In the genomic region with DNA sequence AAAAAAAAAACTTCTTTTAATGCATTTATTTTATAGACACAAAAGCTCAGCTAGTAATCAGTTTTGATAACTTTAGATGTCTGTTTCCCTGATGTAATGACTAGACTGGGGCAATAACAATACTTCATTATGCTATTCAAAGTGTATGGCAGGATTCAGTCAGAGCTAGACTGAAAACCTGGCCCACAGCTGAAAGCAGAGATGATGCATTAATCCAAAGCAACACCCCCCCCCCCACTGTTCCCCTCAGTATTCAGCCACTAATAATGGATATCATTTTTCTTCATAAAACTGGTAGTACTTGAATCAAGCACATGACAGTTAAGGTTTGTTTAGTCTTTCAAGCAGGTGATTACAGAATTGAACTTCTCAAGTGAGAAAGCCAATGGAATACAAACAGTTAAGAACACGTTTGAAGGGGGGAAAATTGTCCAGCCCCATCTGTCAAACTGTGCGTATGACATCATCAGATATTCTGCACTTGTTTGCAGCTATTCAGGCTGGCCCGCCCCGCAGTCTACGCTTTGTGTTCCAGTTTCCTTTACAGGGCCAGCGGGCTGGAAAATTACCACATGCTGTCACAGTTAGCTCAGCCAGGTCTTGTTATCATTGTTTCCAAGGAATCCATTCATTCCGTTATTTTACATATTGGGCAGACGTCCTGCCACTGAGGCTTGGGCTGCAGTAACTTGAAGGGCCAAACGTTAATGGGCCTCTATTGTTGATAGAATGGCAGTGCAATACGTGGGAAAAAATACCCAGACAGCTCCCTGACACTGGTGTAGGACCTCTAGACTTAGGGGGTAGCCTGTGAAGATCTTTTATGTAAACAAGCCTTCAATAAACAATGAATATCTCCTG, we compare ENCODE assay signal across 9 mouse cellular contexts.
DNase-seq lines count a peak whose midpoint lies in the region; ATAC-seq and TF ChIP-seq lines count a peak whose summit lies in the region.
"Had no signal": no experiment of that assay in that cellular context is flagged by ENCODE, and none has a peak within 500 bp of the region (broad histone marks: within the 10 kb centered on the region; RNA-seq: fewer than 3 reads in every experiment).

No protein-coding gene starts in this region.

- peak; percentile 85 for DNase-seq in heart, adult 11 months
- no peak for DNase-seq in heart, adult 2 months
- DNase-seq in embryonic facial prominence, embryonic 14.5 days (ENCODE audit: low spot score): peak; percentile 86
- peak; percentile 21 for DNase-seq in lung, postnatal 36 days
- peak; percentile 51 for DNase-seq in right cerebral cortex, postnatal 4 days
- no peak for DNase-seq in adrenal gland, adult 18-20 months (ENCODE audit: low spot score in 2 of 2)
- DNase-seq in kidney, postnatal 36 days: no peak

- TF ChIP-seq CTCF in heart, adult 2 months (IDR thresholded peaks at IDR 0.05): no peak

- H3K4me3 ChIP-seq in heart, adult 2 months: no peak overlapping the region
- H3K4me3 ChIP-seq in embryonic facial prominence, embryonic 14.5 days (ENCODE audit: low read depth, low read length): no peak overlapping the region
- H3K4me3 ChIP-seq in hindbrain, embryonic 16.5 days (ENCODE audit: low read length): no peak overlapping the region
- H3K4me3 ChIP-seq: lung, embryonic 15.5 days had no signal

- no peak for TF ChIP-seq EP300 in heart, adult 2 months (IDR thresholded peaks at IDR 0.05; ENCODE audit: insufficient read depth, low read depth, low read length)

- no peak overlapping the region for H3K9ac ChIP-seq in heart, adult 2 months (ENCODE audit: low read depth, low read length)
- H3K9ac ChIP-seq in embryonic facial prominence, embryonic 14.5 days (ENCODE audit: low read depth, low read length): no peak overlapping the region
- H3K9ac ChIP-seq in hindbrain, embryonic 16.5 days (ENCODE audit: low read depth, low read length): no peak overlapping the region
- H3K9ac ChIP-seq: lung, embryonic 15.5 days had no signal

- H3K79me2 ChIP-seq in heart, adult 2 months (replicated peaks; ENCODE audit: control insufficient read depth, insufficient read depth, low read length): no peaks in the 10 kb centered on the region

- ATAC-seq in embryonic facial prominence, embryonic 14.5 days (ENCODE audit: low read depth): peak; percentile 94
- ATAC-seq in hindbrain, embryonic 16.5 days: peak; percentile 96

- H3K4me1 ChIP-seq in heart, adult 2 months (ENCODE audit: control insufficient read depth, insufficient read depth, low read length): no peaks in the 10 kb centered on the region
- H3K4me1 ChIP-seq in embryonic facial prominence, embryonic 14.5 days (ENCODE audit: control insufficient read depth, insufficient read depth, low read length): no peaks in the 10 kb centered on the region
- no peaks in the 10 kb centered on the region; the same call in 1 of the 2 replicates for H3K4me1 ChIP-seq in hindbrain, embryonic 16.5 days (ENCODE audit: control insufficient read depth, insufficient read depth, low read depth, low read length)
- H3K4me1 ChIP-seq: lung, embryonic 15.5 days had no signal

- intact Hi-C loops in heart, adult 2 months (cut with DNase I): no loop called here

- H3K27me3 ChIP-seq in heart, adult 2 months (ENCODE audit: control insufficient read depth, insufficient read depth, low read length): no peaks in the 10 kb centered on the region
- no peaks in the 10 kb centered on the region for H3K27me3 ChIP-seq in embryonic facial prominence, embryonic 14.5 days (replicated peaks; ENCODE audit: control insufficient read depth, insufficient read depth, low read length)
- no peaks in the 10 kb centered on the region for H3K27me3 ChIP-seq in hindbrain, embryonic 16.5 days (replicated peaks; ENCODE audit: control insufficient read depth, insufficient read depth, low read length)
- H3K27me3 ChIP-seq: lung, embryonic 15.5 days had no signal

- H3K9me3 ChIP-seq in embryonic facial prominence, embryonic 14.5 days (ENCODE audit: control insufficient read depth, low read length): no peaks in the 10 kb centered on the region
- H3K9me3 ChIP-seq in hindbrain, embryonic 16.5 days (ENCODE audit: control insufficient read depth, low read length): no peaks in the 10 kb centered on the region
- H3K9me3 ChIP-seq: lung, embryonic 15.5 days had no signal

- 19% methylated on average over 10 of the region's 10 CpGs for WGBS in heart, adult 2 months
- 32% methylated on average over 10 of the region's 10 CpGs for WGBS in embryonic facial prominence, embryonic 14.5 days
- WGBS in hindbrain, embryonic 16.5 days: 5% methylated on average over 10 of the region's 10 CpGs

- H3K27ac ChIP-seq in heart, adult 2 months: no peak overlapping the region
- no peak overlapping the region for H3K27ac ChIP-seq in embryonic facial prominence, embryonic 14.5 days (replicated peaks; ENCODE audit: low read depth, low read length)
- H3K27ac ChIP-seq in hindbrain, embryonic 16.5 days (ENCODE audit: low read depth, low read length): peak overlapping the region; percentile 20
- H3K27ac ChIP-seq: lung, embryonic 15.5 days had no signal

- TF ChIP-seq POLR2A in heart, adult 2 months (IDR thresholded peaks at IDR 0.05; ENCODE audit: insufficient read depth, low read depth, low read length): no peak

- no peaks in the 10 kb centered on the region for H3K36me3 ChIP-seq in heart, adult 2 months (ENCODE audit: control insufficient read depth, insufficient read depth, low read length)
- H3K36me3 ChIP-seq in embryonic facial prominence, embryonic 14.5 days (ENCODE audit: control insufficient read depth, insufficient read depth, low read length): no peaks in the 10 kb centered on the region
- H3K36me3 ChIP-seq in hindbrain, embryonic 16.5 days (ENCODE audit: control insufficient read depth, insufficient read depth, low read length): no peaks in the 10 kb centered on the region
- H3K36me3 ChIP-seq: lung, embryonic 15.5 days had no signal

- no peak overlapping the region for H3K4me2 ChIP-seq in embryonic facial prominence, embryonic 14.5 days (ENCODE audit: low read depth, low read length)
- peak overlapping the region; percentile 12; the same call in 1 of the 2 replicates for H3K4me2 ChIP-seq in hindbrain, embryonic 16.5 days (ENCODE audit: low read length)
- H3K4me2 ChIP-seq: lung, embryonic 15.5 days had no signal

Comparison
In these comparisons a context has a peak if more than half of its experiments do, and no peak if none do; other contexts are left out.
1. DNase-seq: peak in heart, adult 11 months (single experiment), embryonic facial prominence, embryonic 14.5 days (single experiment), lung, postnatal 36 days (single experiment) and right cerebral cortex, postnatal 4 days (single experiment); none in heart, adult 2 months (0 of 2), adrenal gland, adult 18-20 months (0 of 2) and kidney, postnatal 36 days (0 of 2).